Mouse (Mus musculus) stomach, adult 2 months (tissue): ENCODE results near the gene Islr2. TPM values are rescaled to one million over a fixed set of nuclear protein-coding genes. Genes with fewer than 3 reads are reported as not detected.

Experiments
- polyA plus RNA-seq: library from polyadenylated mRNA; depleted of rRNA; stranded (reverse); fragments of >200 nt; gene quantifications from 2 replicates; pipeline ENCODE4 v1.2.3, GENCODE M21; 2012; rRNA removed

The Islr2 gene
- polyA plus RNA-seq, result 0.58 and 1.2 TPM in 2 replicates

GRCm38 (mm10) chr9:58203516-58204447 lies at the start of gene Islr2, which contains the start of gene Islr:
Gene Islr2 (minus strand): TSS chr9:58204319.
Gene Islr (minus strand): TSS chr9:58204306.

GRCm38 (mm10) chr9:58253033-58253804 lies 49.1 kb upstream of the Islr2 start, which contains the start of gene Stoml1:
Gene Stoml1 (plus strand): TSS chr9:58253164.

GRCm38 (mm10) chr9:58249592-58250192 lies 45.6 kb upstream of the Islr2 start, which contains the start of gene Pml:
Gene Pml (minus strand): TSS chr9:58249786.

Other genes with a start within 250 kb of the Islr2 start
- 0.85 and 0.94 TPM in 2 replicates for gene Cyp11a1, start 197.9 kb downstream of the Islr2 start, polyA plus RNA-seq
- 0.73 and 1.2 TPM in 2 replicates for gene Stra6, start 140.5 kb downstream of the Islr2 start, polyA plus RNA-seq
- 0.05 and 0.06 TPM in 2 replicates for gene Ccdc33, start 85.5 kb downstream of the Islr2 start, polyA plus RNA-seq
- gene Islr, start within 50 bp of the Islr2 start, polyA plus RNA-seq, result 67.9 and 69.9 TPM in 2 replicates
- 11.7 and 14.1 TPM in 2 replicates for gene Pml, start 45.5 kb upstream of the Islr2 start, polyA plus RNA-seq
- 11.1 and 16.6 TPM in 2 replicates for gene Stoml1, start 48.8 kb upstream of the Islr2 start, polyA plus RNA-seq
- gene Loxl1, start 108.9 kb upstream of the Islr2 start, polyA plus RNA-seq, result 43.6 and 64.2 TPM in 2 replicates
- gene Tbc1d21, start 166.1 kb upstream of the Islr2 start, polyA plus RNA-seq, result not detected in 2 replicates